Mouse (Mus musculus) midbrain, postnatal 0 days (tissue): Measurements from ENCODE around the gene Sh3rf3. TPM values are rescaled to one million over a fixed set of nuclear protein-coding genes. Genes with fewer than 3 reads are reported as not detected.
A peak's percentile ranks its signal among the peaks of the same experiment; 100 is the strongest.

Experiments used
- ATAC-seq: fragments of 200-750 bp; cut with Nextera tagmentation; 2 replicates; pipeline ENCODE4 v1.8.0; 2017; ENCODE audit warnings: moderate number of reproducible peaks, mild to moderate bottlenecking, moderate TSS enrichment, moderate library complexity; ENCODE audit not compliant: low FRiP score
- DNase-seq: peaks from one replicate; pipeline ENCODE4 v3.0.0-alpha.2; 2015; ENCODE audit warnings: low spot score
- H3K27ac ChIP-seq: fragments of 300-500 bp; sonication (generic); 2 replicates; pipeline ENCODE4 v1.5.1; 2014; ENCODE audit warnings: low read depth, mild to moderate bottlenecking, low read length, mixed read lengths
- H3K27me3 ChIP-seq: fragments of 300-500 bp; sonication (generic); 2 replicates; pipeline ENCODE4 v1.6.1; 2014; ENCODE audit warnings: low read length, control low read depth, mixed read lengths; ENCODE audit not compliant: insufficient read depth
- H3K36me3 ChIP-seq: fragments of 300-500 bp; sonication (generic); 2 replicates; pipeline ENCODE4 v1.6.1; 2014; ENCODE audit warnings: low read length, control low read depth, mixed read lengths; ENCODE audit not compliant: insufficient read depth
- H3K4me1 ChIP-seq: fragments of 300-500 bp; sonication (generic); 2 replicates; pipeline ENCODE4 v1.6.1; 2014; ENCODE audit warnings: mild to moderate bottlenecking, control low read depth, antibody characterized with exemption, low read length, mixed read lengths; ENCODE audit not compliant: insufficient read depth
- H3K4me2 ChIP-seq: fragments of 300-500 bp; sonication (generic); 2 replicates; pipeline ENCODE4 v1.6.1; 2014; ENCODE audit warnings: low read depth, mild to moderate bottlenecking, low read length, mixed read lengths; ENCODE audit not compliant: poor library complexity, severe bottlenecking
- H3K4me3 ChIP-seq: fragments of 300-500 bp; sonication (generic); 2 replicates; pipeline ENCODE4 v1.5.1; 2014; ENCODE audit warnings: low read depth, mild to moderate bottlenecking, low read length, moderate library complexity
- H3K9ac ChIP-seq: fragments of 300-500 bp; sonication (generic); replicated peaks from 2 replicates; pipeline ENCODE4 v1.6.1; 2014; ENCODE audit warnings: mild to moderate bottlenecking, low read length, moderate library complexity, mixed read lengths; ENCODE audit not compliant: poor library complexity, severe bottlenecking
- H3K9me3 ChIP-seq: fragments of 300-500 bp; sonication (generic); 2 replicates; pipeline ENCODE4 v1.6.1; 2016; ENCODE audit warnings: low read length, control low read depth
- CTCF ChIP-seq: IDR thresholded peaks from 2 replicates; pipeline ENCODE4 v1.5.1; 2016; ENCODE audit warnings: antibody characterized with exemption, mild to moderate bottlenecking
- whole genome bisulfite sequencing: fragments of 180-500 bp; shearing (Covaris S2); extraction: QIAGEN DNeasy Blood & Tissue Kit; methylation state at CpG from one replicate; pipeline ENCODE4 v1.1.7; 2014; 5-methylcytosine and 5-hydroxymethylcytosine counted together
- polyA plus RNA-seq: library from polyadenylated mRNA; unstranded; fragments of >200 nt; fragmentation: Nextera tagmentation; extraction: Ambion mirVana; gene quantifications from 2 replicates; pipeline ENCODE4 v1.2.1, GENCODE M21; 2015
- total RNA-seq: library from RNA; depleted of rRNA; stranded (reverse); fragments of >200 nt; gene quantifications from 2 replicates; pipeline ENCODE4 v1.2.3, GENCODE M21; 2014

The Sh3rf3 gene
- total and polyA plus RNA-seq, 2 experiments from 2014 or later: 4.6 to 31.9 TPM

GRCm38 (mm10) chr10:58928952-58929442, 115.8 kb downstream of the Sh3rf3 start:
- peak; percentile 66 for DNase-seq
- no peak overlapping the region for H3K4me2 ChIP-seq
- H3K4me1 ChIP-seq: peaks cover 7% of the 10 kb centered on the region; the same call in 1 of the 2 replicates
- H3K27me3 ChIP-seq: no peaks in the 10 kb centered on the region
- H3K4me3 ChIP-seq: no peak overlapping the region
- TF ChIP-seq CTCF: no peak
- no peaks in the 10 kb centered on the region for H3K36me3 ChIP-seq
- no peak overlapping the region for H3K27ac ChIP-seq
- no peaks in the 10 kb centered on the region for H3K9me3 ChIP-seq
- WGBS: 50% methylated on average over 5 of the region's 5 CpGs
- H3K9ac ChIP-seq: no peak overlapping the region
- ATAC-seq: peak; percentile 57

GRCm38 (mm10) chr10:58932151-58932773, 119.1 kb downstream of the Sh3rf3 start:
- peak overlapping the region; percentile 46 for H3K4me2 ChIP-seq
- no peak overlapping the region for H3K27ac ChIP-seq

GRCm38 (mm10) chr10:58935606-58936005, 122.4 kb downstream of the Sh3rf3 start:
- Histone ChIP-seq H3K4me3 (no peak overlapping the region), H3K4me1 (peaks cover 7% of the 10 kb centered on the region; the same call in 1 of the 2 replicates), H3K9me3 (no peaks in the 10 kb centered on the region), H3K36me3 (no peaks in the 10 kb centered on the region), H3K27ac (no peak overlapping the region), H3K4me2 (no peak overlapping the region), H3K9ac (no peak overlapping the region), H3K27me3 (no peaks in the 10 kb centered on the region)
- TF ChIP-seq CTCF: no peak
- no peak for DNase-seq
- no peak for ATAC-seq
- WGBS: 78% methylated on average over 6 of the region's 6 CpGs

More at GRCm38 (mm10) chr10:58932151-58932773, 119.1 kb downstream of the Sh3rf3 start:
- TF ChIP-seq CTCF: no peak
- peak; percentile 41 for DNase-seq
- WGBS: 14% methylated on average over 22 of the region's 22 CpGs
- no peak overlapping the region for H3K9ac ChIP-seq
- H3K4me1 ChIP-seq: peaks cover 7% of the 10 kb centered on the region; the same call in 1 of the 2 replicates
- H3K36me3 ChIP-seq: no peaks in the 10 kb centered on the region
- peak; percentile 59 for ATAC-seq
- peak overlapping the region; percentile 12; the same call in 1 of the 2 replicates for H3K4me3 ChIP-seq
- H3K27me3 ChIP-seq: no peaks in the 10 kb centered on the region
- no peaks in the 10 kb centered on the region for H3K9me3 ChIP-seq

GRCm38 (mm10) chr10:58936441-58936860, 123.3 kb downstream of the Sh3rf3 start:
- no peaks in the 10 kb centered on the region for H3K36me3 ChIP-seq
- DNase-seq: peak; percentile 26
- H3K4me2 ChIP-seq: no peak overlapping the region
- H3K4me3 ChIP-seq: no peak overlapping the region
- H3K4me1 ChIP-seq: peaks cover 7% of the 10 kb centered on the region; the same call in 1 of the 2 replicates
- ATAC-seq: no peak
- H3K27me3 ChIP-seq: no peaks in the 10 kb centered on the region
- WGBS: 61% methylated on average over 9 of the region's 9 CpGs
- no peak overlapping the region for H3K9ac ChIP-seq
- TF ChIP-seq CTCF: no peak
- H3K9me3 ChIP-seq: no peaks in the 10 kb centered on the region
- no peak overlapping the region for H3K27ac ChIP-seq

GRCm38 (mm10) chr10:58937521-58937920, 124.4 kb downstream of the Sh3rf3 start:
- H3K4me3 ChIP-seq: no peak overlapping the region
- no peak overlapping the region for H3K27ac ChIP-seq
- H3K27me3 ChIP-seq: no peaks in the 10 kb centered on the region
- no peak overlapping the region for H3K9ac ChIP-seq
- DNase-seq: no peak
- H3K9me3 ChIP-seq: no peaks in the 10 kb centered on the region
- 53% methylated on average over 3 of the region's 3 CpGs for WGBS
- peaks cover 1% of the 10 kb centered on the region; the same call in 1 of the 2 replicates for H3K4me1 ChIP-seq
- H3K4me2 ChIP-seq: no peak overlapping the region
- TF ChIP-seq CTCF: no peak
- no peak for ATAC-seq
- H3K36me3 ChIP-seq: no peaks in the 10 kb centered on the region

- Histone ChIP-seq H3K4me1 (no peaks in the 10 kb centered on the region), H3K36me3 (no peaks in the 10 kb centered on the region), H3K4me3 (no peak overlapping the region), H3K27me3 (no peaks in the 10 kb centered on the region; the same call in 1 of the 2 replicates), H3K9ac (no peak overlapping the region), H3K27ac (no peak overlapping the region), H3K4me2 (no peak overlapping the region), H3K9me3 (no peaks in the 10 kb centered on the region)
- no peak for DNase-seq
- whole genome bisulfite sequencing: 83% methylated on average over 3 of the region's 3 CpGs
- ATAC-seq: no peak
- TF ChIP-seq CTCF: no peak
Measured at GRCm38 (mm10) chr10:58942819-58943218, 129.7 kb downstream of the Sh3rf3 start.
